Mouse (Mus musculus): ENCODE measurements around the gene Idnk.

The Idnk gene

GRCm38 (mm10) chr13:58191516-58191915, 34.1 kb downstream of the Idnk start:
- DNase-seq (ENCODE audit: extremely low read depth, insufficient read length, low spot score): no peak

GRCm38 (mm10) chr13:58192146-58192545, 34.7 kb downstream of the Idnk start:
- no peak for DNase-seq (ENCODE audit: extremely low read depth, insufficient read length, low spot score)

DNA sequence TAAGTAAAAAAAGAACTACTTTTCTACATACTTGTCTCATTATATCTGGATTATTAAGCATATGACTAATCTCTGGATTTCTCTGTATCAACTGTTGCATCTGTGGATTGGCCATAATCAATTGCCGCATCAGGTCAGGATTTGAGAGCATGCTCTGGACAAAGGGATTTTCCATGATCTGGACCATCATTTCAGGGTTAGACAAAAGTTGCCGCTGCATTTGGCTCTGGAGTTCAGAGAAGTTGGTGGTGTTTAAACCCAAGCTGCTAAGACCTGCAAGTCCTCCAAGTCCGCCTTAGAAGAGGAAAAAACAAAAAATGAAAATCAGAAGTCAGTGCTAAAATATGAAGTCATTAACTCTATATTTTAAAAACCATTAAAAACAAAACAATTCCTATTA, 35.8 kb downstream of the Idnk start:
- DNase-seq (ENCODE audit: extremely low read depth, insufficient read length, low spot score): no peak

DNA sequence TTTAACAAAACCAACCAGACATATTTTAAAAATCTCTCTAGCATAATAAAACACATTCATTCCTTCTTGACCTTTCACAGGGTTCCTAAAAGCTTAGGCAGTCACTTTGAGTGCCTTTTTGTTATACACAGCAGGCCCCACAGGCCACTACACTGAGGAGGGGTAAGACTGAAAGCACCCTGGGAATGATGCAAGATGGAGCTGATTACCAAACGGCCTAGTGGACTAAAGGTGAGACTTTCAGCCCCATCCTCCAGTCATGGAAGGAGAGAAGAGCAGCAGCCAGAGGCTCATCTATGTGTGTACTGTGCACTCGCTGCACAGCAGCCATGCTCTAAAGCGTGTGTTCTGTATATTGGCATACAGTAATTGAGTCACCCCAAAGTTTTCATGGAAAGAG, 37.5 kb downstream of the Idnk start:
- no peak for DNase-seq (ENCODE audit: extremely low read depth, insufficient read length, low spot score)

GRCm38 (mm10) chr13:58197211-58197610, 39.8 kb downstream of the Idnk start:
- no peak for DNase-seq (ENCODE audit: extremely low read depth, insufficient read length, low spot score)

DNA sequence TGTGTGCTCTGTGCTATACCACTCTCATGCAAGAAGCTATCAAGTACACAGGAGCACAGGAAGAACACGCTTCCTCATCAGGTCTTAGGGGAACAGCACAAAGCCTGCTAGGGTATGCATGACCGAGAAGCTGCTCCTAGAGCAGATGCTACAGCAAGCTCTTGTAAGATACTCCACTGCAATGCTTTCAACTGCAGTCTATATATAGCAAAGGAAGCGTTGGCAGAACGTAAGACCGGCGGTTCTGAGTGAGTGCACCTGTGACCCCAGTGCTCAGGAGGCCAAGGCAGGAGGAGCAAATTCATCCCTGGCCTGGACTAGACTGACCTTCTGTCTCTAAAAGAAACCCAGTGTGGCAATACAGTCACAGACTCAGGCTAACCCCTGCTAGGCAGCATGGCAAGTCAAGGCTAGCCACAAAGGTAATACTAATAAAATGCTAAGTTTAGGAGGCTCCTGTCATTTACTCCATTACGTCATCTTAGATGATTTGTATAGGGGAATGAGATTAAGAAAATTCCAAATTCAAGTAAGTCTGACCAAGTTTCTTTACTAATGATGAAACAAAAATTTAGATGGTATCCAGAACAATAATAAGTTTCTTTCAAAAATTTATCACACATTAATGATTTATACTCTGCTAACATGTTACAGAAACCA, 40.7 kb downstream of the Idnk start:
- no peak for DNase-seq (ENCODE audit: extremely low read depth, insufficient read length, low spot score)

GRCm38 (mm10) chr13:58201343-58201742, 43.9 kb downstream of the Idnk start:
- no peak for DNase-seq (ENCODE audit: extremely low read depth, insufficient read length, low spot score)

DNA sequence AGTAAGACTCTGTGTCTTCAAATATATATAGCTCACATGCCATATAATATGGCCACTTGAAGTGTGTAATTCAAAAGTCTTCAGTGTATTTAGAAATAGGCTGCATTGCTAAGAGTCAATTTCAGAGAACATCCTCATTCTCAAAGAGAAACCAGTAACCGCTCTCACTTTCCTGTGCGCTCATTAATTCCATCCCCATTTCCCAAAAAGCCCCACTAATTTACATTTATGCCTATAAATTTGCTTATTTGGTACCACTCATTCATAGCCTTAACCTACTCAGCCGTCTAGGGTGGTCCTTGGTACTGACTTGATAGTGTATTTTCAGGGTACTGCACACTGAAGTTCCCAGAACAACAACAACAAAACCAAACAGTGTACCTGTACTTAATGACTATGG, 44.5 kb downstream of the Idnk start:
- DNase-seq (ENCODE audit: extremely low read depth, insufficient read length, low spot score): no peak

- DNase-seq (ENCODE audit: extremely low read depth, insufficient read length, low spot score): no peak
These were observed 45.5 kb downstream of the Idnk start for GRCm38 (mm10) chr13:58202903-58203302.

GRCm38 (mm10) chr13:58204202-58204601, 46.8 kb downstream of the Idnk start:
- DNase-seq (ENCODE audit: extremely low read depth, insufficient read length, low spot score): no peak

DNA sequence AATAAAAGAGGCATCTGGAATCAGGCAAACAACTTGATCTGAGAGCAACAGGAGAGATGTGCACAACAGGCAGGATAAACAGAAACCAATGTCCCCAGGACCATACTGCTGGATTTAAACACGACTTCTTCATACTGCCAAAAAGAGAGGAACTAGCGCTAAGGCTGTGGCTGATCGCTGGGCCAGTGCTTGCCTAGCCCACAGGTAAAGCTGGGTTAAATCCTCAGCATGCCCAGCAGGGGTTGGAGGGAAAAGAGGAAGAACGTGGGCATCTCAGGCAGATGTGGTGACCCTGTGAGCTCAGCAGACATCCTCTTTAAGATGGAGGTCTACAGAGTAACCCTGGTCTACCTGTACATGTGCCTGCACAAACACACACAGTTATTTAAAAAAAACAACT, 47.5 kb downstream of the Idnk start:
- no peak for DNase-seq (ENCODE audit: extremely low read depth, insufficient read length, low spot score)

DNA sequence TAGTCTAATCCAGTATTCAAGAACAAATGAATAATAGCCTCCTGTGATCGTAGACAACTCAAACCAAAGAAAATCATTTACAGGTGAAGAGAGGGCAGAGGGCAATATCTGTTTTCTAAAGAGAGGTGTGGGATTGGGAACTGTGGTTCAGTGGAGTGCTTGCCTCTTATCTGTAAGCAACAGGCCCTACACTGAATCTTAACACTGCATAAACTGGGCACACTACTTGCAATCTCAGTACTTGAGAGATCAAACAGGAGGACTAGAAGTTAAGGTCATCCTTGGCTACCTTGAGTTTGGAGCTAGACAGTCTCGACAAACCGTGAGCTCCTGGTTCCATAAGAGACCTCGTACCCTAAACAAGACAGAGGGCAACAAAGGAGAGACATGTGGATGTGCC, 48.6 kb downstream of the Idnk start:
- no peak for DNase-seq (ENCODE audit: extremely low read depth, insufficient read length, low spot score)

DNA sequence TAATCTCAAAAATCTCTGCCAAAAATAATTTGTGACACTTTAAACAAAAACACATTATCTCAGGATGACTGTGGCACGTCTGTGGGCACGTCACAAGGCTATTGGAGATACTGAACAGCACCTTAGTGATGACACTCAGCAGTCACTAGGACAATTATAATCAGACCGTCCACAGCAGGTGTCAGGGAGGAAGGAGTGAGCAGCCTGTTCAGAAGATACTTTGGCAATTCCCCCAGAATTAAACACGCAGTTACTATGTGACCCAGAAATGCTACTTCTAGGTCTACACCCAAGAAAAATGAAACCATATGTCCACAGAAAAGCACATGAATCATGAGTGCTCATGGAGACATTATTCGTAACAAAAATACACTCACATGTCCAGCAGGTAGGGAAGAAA, 53.0 kb downstream of the Idnk start:
- DNase-seq (ENCODE audit: extremely low read depth, insufficient read length, low spot score): no peak

DNA sequence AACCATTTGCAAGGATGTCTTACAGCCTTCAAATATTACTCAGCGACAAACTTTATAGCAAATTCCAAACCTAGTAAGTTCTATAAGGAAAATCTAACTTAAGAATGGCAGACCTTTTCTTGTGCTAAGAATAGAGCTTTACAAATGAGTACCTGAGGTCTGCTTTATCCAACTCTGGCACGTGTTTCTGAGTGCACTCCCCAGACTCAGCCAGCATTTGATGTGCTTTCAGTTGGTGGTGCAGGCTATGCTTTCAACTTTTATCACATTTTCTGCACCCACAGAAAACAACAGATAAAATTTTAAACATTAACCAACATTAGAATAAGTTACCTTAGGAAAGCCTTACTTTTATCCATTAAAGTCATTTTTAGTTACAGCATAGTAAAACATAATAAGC, 55.1 kb downstream of the Idnk start:
- DNase-seq (ENCODE audit: extremely low read depth, insufficient read length, low spot score): no peak

DNA sequence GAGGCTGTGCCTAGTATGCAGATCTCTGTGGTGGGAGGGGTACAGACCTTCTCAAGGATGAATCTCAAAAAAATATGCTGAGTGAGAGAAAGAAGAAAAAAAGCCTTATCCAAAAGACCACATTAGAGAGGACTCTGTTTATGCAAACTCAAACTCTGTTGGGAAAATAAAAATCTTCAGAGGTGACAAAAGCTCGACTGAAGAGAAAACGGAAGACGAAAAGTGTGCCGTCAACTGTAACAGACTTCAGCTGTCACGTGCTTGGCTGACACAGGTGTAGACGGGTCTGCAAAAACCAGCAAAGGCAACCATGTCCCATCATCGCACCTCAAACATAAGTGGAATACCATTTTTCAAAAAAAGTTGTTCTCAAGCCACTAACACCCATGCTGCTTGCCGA, 56.4 kb downstream of the Idnk start:
- DNase-seq (ENCODE audit: extremely low read depth, insufficient read length, low spot score): no peak
